Mouse (Mus musculus): Measurements from ENCODE around the gene 4930451I11Rik. TPM values are rescaled to one million over a fixed set of nuclear protein-coding genes. Genes with fewer than 3 reads are reported as not detected.

Gene 4930451I11Rik
- total and polyA plus RNA-seq, 2 experiments, result not detected

- peak overlapping the region; percentile 48 for H3K27ac ChIP-seq (replicated peaks; ENCODE audit: insufficient read depth, low read depth, low read length)
- DNase-seq (ENCODE audit: extremely low read depth, low read depth, low spot score), result no peak
- no peak overlapping the region for H3K4me3 ChIP-seq (ENCODE audit: insufficient read depth, low read depth, low read length)
- H3K79me2 ChIP-seq (ENCODE audit: control insufficient read depth, insufficient read depth, low read length), result peaks cover 6% of the 10 kb centered on the region; the same call in 1 of the 2 replicates
- peaks cover 29% of the 10 kb centered on the region for H3K36me3 ChIP-seq (ENCODE audit: control insufficient read depth, insufficient read depth, low read length)
- no peak overlapping the region for H3K9ac ChIP-seq (ENCODE audit: low read depth, low read length)
- peaks cover 9% of the 10 kb centered on the region for H3K4me1 ChIP-seq (ENCODE audit: control insufficient read depth, insufficient read depth, low read length)
- 78% methylated on average over 4 of the region's 4 CpGs for WGBS
- H3K27me3 ChIP-seq (ENCODE audit: control insufficient read depth, insufficient read depth, low read length), result no peaks in the 10 kb centered on the region
- TF ChIP-seq CTCF (IDR thresholded peaks at IDR 0.05; ENCODE audit: low read depth, low read length) (no peak), POLR2A (IDR thresholded peaks at IDR 0.05; ENCODE audit: extremely low read depth, insufficient read depth, low read length) (no peak)
These were observed 37.8 kb downstream of the 4930451I11Rik start for GRCm38 (mm10) chr7:126793456-126794270.

GRCm38 (mm10) chr7:126792721-126793443 is 38.6 kb downstream of the 4930451I11Rik start:
- peaks cover 5% of the 10 kb centered on the region; the same call in 1 of the 2 replicates for H3K79me2 ChIP-seq (ENCODE audit: control insufficient read depth, insufficient read depth, low read length)
- peak overlapping the region; percentile 22; the same call in 1 of the 2 replicates for H3K9ac ChIP-seq (ENCODE audit: low read depth, low read length)
- no peaks in the 10 kb centered on the region for H3K27me3 ChIP-seq (ENCODE audit: control insufficient read depth, insufficient read depth, low read length)
- WGBS, result 23% methylated on average over 11 of the region's 11 CpGs
- peaks cover 9% of the 10 kb centered on the region for H3K4me1 ChIP-seq (ENCODE audit: control insufficient read depth, insufficient read depth, low read length)
- no peak for TF ChIP-seq POLR2A (IDR thresholded peaks at IDR 0.05; ENCODE audit: extremely low read depth, insufficient read depth, low read length)
- TF ChIP-seq CTCF (IDR thresholded peaks at IDR 0.05; ENCODE audit: low read depth, low read length), result no peak
- peak overlapping the region; percentile 27 for H3K27ac ChIP-seq (replicated peaks; ENCODE audit: insufficient read depth, low read depth, low read length)
- H3K4me3 ChIP-seq (ENCODE audit: insufficient read depth, low read depth, low read length), result peak overlapping the region; percentile 8
- DNase-seq (ENCODE audit: extremely low read depth, low read depth, low spot score), result no peak
- H3K36me3 ChIP-seq (ENCODE audit: control insufficient read depth, insufficient read depth, low read length), result peaks cover 34% of the 10 kb centered on the region

DNA sequence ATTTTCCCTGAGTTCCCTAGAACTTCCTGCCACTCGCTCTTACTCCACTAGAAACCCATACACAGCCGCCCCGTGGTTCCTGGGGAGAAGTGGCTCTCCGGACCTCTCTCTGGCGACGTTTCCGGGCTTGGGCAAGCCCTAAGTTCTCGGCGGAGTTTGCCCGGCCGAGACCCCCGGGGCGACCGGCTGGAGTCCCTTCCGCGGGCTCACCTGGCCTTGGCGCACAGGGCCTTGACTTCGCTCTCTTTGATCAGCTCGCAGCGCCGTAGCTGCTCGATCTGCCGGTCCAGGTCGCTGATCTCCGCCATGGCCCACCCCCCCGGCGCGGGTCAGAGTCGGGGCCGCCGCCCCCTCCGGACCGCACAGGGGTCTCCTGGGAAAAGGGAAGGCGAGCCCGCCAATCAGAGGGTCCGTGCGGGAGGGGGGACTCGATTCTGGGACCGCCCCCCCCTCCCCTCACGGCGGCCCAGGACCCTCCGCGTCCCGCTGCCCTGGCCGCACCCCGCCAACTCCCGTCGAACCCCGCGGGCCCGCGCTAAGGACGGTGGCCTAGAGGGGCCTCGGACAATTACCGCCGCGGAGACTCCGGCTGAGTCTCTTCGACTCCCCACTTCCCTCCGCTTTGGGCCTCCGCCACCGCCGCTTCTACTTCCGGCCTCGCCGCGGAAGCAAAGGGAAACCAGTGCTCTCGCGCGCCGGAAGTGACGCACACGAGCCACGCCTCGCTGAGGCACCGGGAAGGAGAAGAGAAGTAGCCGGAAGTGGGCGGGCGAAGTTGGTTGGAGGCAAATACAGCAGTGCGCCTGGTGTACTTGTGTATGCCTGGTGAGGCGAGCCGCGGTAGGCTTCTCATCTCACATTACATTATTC is 39.4 kb downstream of the 4930451I11Rik start, which contains the start of gene Ppp4c:
Gene Ppp4c (minus strand): TSS at position 646 of the 870 bp plus-strand sequence.
- H3K27ac ChIP-seq (replicated peaks; ENCODE audit: insufficient read depth, low read depth, low read length), result peak within 1 kb of the TSS; percentile 61
- 0 out of 2 replicates have a peak, but pooled peaks have one; percentile 52 for TF ChIP-seq POLR2A (IDR thresholded peaks at IDR 0.05; ENCODE audit: extremely low read depth, insufficient read depth, low read length)
- no peak for TF ChIP-seq CTCF (IDR thresholded peaks at IDR 0.05; ENCODE audit: low read depth, low read length)
- peaks cover 6% of the 10 kb centered on the region for H3K4me1 ChIP-seq (ENCODE audit: control insufficient read depth, insufficient read depth, low read length)
- peaks cover 5% of the 10 kb centered on the region; the same call in 1 of the 2 replicates for H3K79me2 ChIP-seq (ENCODE audit: control insufficient read depth, insufficient read depth, low read length)
- no peaks in the 10 kb centered on the region for H3K27me3 ChIP-seq (ENCODE audit: control insufficient read depth, insufficient read depth, low read length)
- H3K9ac ChIP-seq (ENCODE audit: low read depth, low read length), result peak within 1 kb of the TSS; percentile 93
- WGBS, result 1% methylated on average over 78 of the region's 83 CpGs
- peak within 1 kb of the TSS; percentile 88 for H3K4me3 ChIP-seq (ENCODE audit: insufficient read depth, low read depth, low read length)
- DNase-seq (ENCODE audit: extremely low read depth, low read depth, low spot score), result peak; percentile 87
- peaks cover 40% of the 10 kb centered on the region for H3K36me3 ChIP-seq (ENCODE audit: control insufficient read depth, insufficient read depth, low read length)

DNA sequence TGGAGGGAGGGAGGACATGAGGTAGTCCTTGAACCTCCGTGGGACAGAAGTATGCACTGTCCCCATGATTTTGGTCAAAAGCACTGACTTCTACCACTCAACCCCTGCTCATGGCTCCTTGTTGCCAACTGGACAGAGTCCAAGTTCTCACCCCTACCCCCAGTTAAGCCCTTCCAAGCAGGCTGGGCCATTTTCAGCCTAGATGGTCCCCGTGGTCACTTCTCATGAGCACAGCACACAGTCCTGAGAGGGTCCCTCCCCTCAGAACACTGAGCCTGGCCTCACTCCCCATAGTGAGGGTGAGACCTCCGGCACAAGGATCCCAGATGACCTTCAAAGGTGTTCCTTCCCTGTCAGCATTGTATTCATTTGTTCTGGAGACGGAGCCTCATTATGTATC is 42.3 kb downstream of the 4930451I11Rik start:
- TF ChIP-seq CTCF (IDR thresholded peaks at IDR 0.05; ENCODE audit: low read depth, low read length) (no peak), POLR2A (IDR thresholded peaks at IDR 0.05; ENCODE audit: extremely low read depth, insufficient read depth, low read length) (no peak)
- Histone ChIP-seq H3K27ac (replicated peaks; ENCODE audit: insufficient read depth, low read depth, low read length) (no peak overlapping the region), H3K36me3 (ENCODE audit: control insufficient read depth, insufficient read depth, low read length) (peaks cover 34% of the 10 kb centered on the region), H3K4me3 (ENCODE audit: insufficient read depth, low read depth, low read length) (no peak overlapping the region), H3K27me3 (ENCODE audit: control insufficient read depth, insufficient read depth, low read length) (no peaks in the 10 kb centered on the region), H3K4me1 (ENCODE audit: control insufficient read depth, insufficient read depth, low read length) (peaks cover 6% of the 10 kb centered on the region), H3K79me2 (ENCODE audit: control insufficient read depth, insufficient read depth, low read length) (peaks cover 5% of the 10 kb centered on the region; the same call in 1 of the 2 replicates), H3K9ac (ENCODE audit: low read depth, low read length) (no peak overlapping the region)
- DNase-seq (ENCODE audit: extremely low read depth, low read depth, low spot score), result no peak
- WGBS, result 87% methylated on average over 4 of the region's 4 CpGs

GRCm38 (mm10) chr7:126786142-126786541 is 45.3 kb downstream of the 4930451I11Rik start:
- Histone ChIP-seq H3K4me1 (ENCODE audit: control insufficient read depth, insufficient read depth, low read length) (peaks cover 19% of the 10 kb centered on the region), H3K4me3 (ENCODE audit: insufficient read depth, low read depth, low read length) (no peak overlapping the region), H3K27ac (replicated peaks; ENCODE audit: insufficient read depth, low read depth, low read length) (no peak overlapping the region), H3K36me3 (ENCODE audit: control insufficient read depth, insufficient read depth, low read length) (peaks cover 34% of the 10 kb centered on the region), H3K9ac (ENCODE audit: low read depth, low read length) (no peak overlapping the region), H3K27me3 (ENCODE audit: control insufficient read depth, insufficient read depth, low read length) (no peaks in the 10 kb centered on the region), H3K79me2 (ENCODE audit: control insufficient read depth, insufficient read depth, low read length) (no peaks in the 10 kb centered on the region; the same call in 1 of the 2 replicates)
- DNase-seq (ENCODE audit: extremely low read depth, low read depth, low spot score), result no peak
- no peak for TF ChIP-seq CTCF (IDR thresholded peaks at IDR 0.05; ENCODE audit: low read depth, low read length)
- 94% methylated on average over 14 of the region's 14 CpGs for WGBS
